Comparison of ENCODE assay signal across 24 mouse cellular contexts in genomic region chr13:55981041-55981440, GRCm38 (mm10).
"Had no signal": no experiment of that assay in that cellular context is flagged by ENCODE, and none has a peak within 500 bp of the region (broad histone marks: within the 10 kb centered on the region; RNA-seq: fewer than 3 reads in every experiment).

No protein-coding gene starts in this region.

- H3K4me2 ChIP-seq: kidney, embryonic 15.5 days; limb, embryonic 12.5 days; liver, embryonic 12.5 days; liver, embryonic 15.5 days; lung, embryonic 15.5 days; midbrain, embryonic 13.5 days; neural tube, embryonic 13.5 days had no signal

- H3K27ac ChIP-seq: kidney, embryonic 15.5 days; limb, embryonic 12.5 days; liver, embryonic 12.5 days; liver, embryonic 15.5 days; lung, embryonic 15.5 days; midbrain, embryonic 13.5 days; neural tube, embryonic 13.5 days had no signal

- H3K4me3 ChIP-seq: kidney, embryonic 15.5 days; limb, embryonic 12.5 days; liver, embryonic 12.5 days; liver, embryonic 15.5 days; lung, embryonic 15.5 days; megakaryocyte, embryonic 14.5 days; midbrain, embryonic 10.5 days; midbrain, embryonic 13.5 days; myocyte; neural tube, embryonic 13.5 days had no signal

- H3K4me1 ChIP-seq: liver, embryonic 12.5 days; liver, embryonic 15.5 days; megakaryocyte, embryonic 14.5 days had no signal

- DNase-seq: kidney, adult 8-10 months; kidney, postnatal 10 days; kidney, postnatal 36 days; layer of hippocampus, adult 9-11 months; liver; lung, adult 18-20 months; lung, postnatal 10 days; lung, postnatal 36 days; right cerebral cortex, adult 18-20 months; right cerebral cortex, postnatal 25 days; thymus, adult 18-20 months; thymus, postnatal 25 days had no signal

- H3K36me3 ChIP-seq: kidney, embryonic 15.5 days; limb, embryonic 12.5 days; liver, embryonic 12.5 days; liver, embryonic 15.5 days; lung, embryonic 15.5 days; midbrain, embryonic 10.5 days; midbrain, embryonic 13.5 days; neural tube, embryonic 13.5 days had no signal

- H3K9me3 ChIP-seq: kidney, embryonic 15.5 days; limb, embryonic 12.5 days; liver, embryonic 12.5 days; liver, embryonic 15.5 days; lung, embryonic 15.5 days; megakaryocyte, embryonic 14.5 days; midbrain, embryonic 10.5 days; midbrain, embryonic 13.5 days; neural tube, embryonic 13.5 days had no signal

- H3K9ac ChIP-seq: kidney, embryonic 15.5 days; limb, embryonic 12.5 days; liver, embryonic 12.5 days; liver, embryonic 15.5 days; lung, embryonic 15.5 days; midbrain, embryonic 13.5 days; neural tube, embryonic 13.5 days had no signal

- ATAC-seq: intestine, postnatal 0 days; liver, embryonic 12.5 days; midbrain, embryonic 13.5 days; midbrain, embryonic 16.5 days had no signal
